In the genomic region with DNA sequence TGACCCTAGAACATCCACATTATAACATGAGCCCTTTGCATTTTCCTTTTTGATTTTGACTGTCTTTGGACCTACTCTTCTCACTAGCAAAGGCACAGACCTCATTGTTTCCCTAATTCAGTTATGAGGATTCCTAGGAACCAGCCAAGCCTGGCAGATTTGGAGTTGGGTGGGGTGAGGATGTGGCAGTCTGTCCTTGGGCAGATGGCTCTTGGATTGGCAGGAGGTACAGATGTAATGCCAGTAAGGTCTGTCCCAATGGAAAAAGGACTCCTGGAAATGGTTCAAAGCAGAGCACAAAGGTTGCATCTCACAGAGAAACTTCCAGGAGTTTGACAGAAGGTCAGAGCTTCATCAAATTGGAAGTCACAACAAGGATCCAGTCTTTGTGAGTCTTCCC, we compare ENCODE assay signal across 16 mouse cellular contexts.
"Had no signal": no experiment of that assay in that cellular context is flagged by ENCODE, and none has a peak within 500 bp of the region (broad histone marks: within the 10 kb centered on the region; RNA-seq: fewer than 3 reads in every experiment).

No protein-coding gene starts in this region.

- H3K9me3 ChIP-seq: neural tube, embryonic 13.5 days; neural tube, embryonic 15.5 days; stomach, embryonic 15.5 days had no signal

- DNase-seq: retina, postnatal 1 day; right cerebral cortex, adult 18-20 months; right cerebral cortex, postnatal 14 days; right cerebral cortex, postnatal 25 days; right cerebral cortex, postnatal 4 days; spleen, adult 18-20 months; thymus, adult 18-20 months; thymus, adult 2 months; thymus, postnatal 14 days; thymus, postnatal 25 days; thymus, postnatal 36 days; thymus, postnatal 4 days had no signal

- H3K36me3 ChIP-seq: neural tube, embryonic 13.5 days; neural tube, embryonic 15.5 days; stomach, embryonic 15.5 days had no signal

- H3K4me3 ChIP-seq: neural tube, embryonic 13.5 days; neural tube, embryonic 15.5 days; stomach, embryonic 15.5 days had no signal

- H3K27ac ChIP-seq: neural tube, embryonic 13.5 days; neural tube, embryonic 15.5 days; stomach, embryonic 15.5 days; stomach, postnatal 0 days had no signal

- H3K4me1 ChIP-seq: neural tube, embryonic 13.5 days; neural tube, embryonic 15.5 days; stomach, embryonic 15.5 days had no signal

- H3K9ac ChIP-seq: neural tube, embryonic 13.5 days; neural tube, embryonic 15.5 days; stomach, embryonic 15.5 days had no signal

- H3K27me3 ChIP-seq: neural tube, embryonic 13.5 days; neural tube, embryonic 15.5 days; stomach, embryonic 15.5 days had no signal

- H3K4me2 ChIP-seq: neural tube, embryonic 13.5 days; neural tube, embryonic 15.5 days; stomach, embryonic 15.5 days had no signal
